Mouse (Mus musculus) intestine, embryonic 15.5 days (tissue): ENCODE data around the gene Twist1. TPM values are rescaled to one million over a fixed set of nuclear protein-coding genes. Genes with fewer than 3 reads are reported as not detected.

Experiments used
- ATAC-seq: fragments of 200-750 bp; cut with Nextera tagmentation; 2 replicates; pipeline ENCODE4 v1.8.0; 2017; ENCODE audit warnings: moderate TSS enrichment, moderate library complexity
- H3K27ac ChIP-seq: fragments of 300-500 bp; sonication (generic); 2 replicates; pipeline ENCODE4 v1.5.1; 2015; ENCODE audit warnings: mild to moderate bottlenecking, inconsistent platforms
- H3K27me3 ChIP-seq: fragments of 300-500 bp; sonication (generic); replicated peaks from 2 replicates; pipeline ENCODE4 v1.6.1; 2015; ENCODE audit warnings: inconsistent platforms
- H3K36me3 ChIP-seq: fragments of 300-500 bp; sonication (generic); 2 replicates; pipeline ENCODE4 v1.6.1; 2015; ENCODE audit warnings: inconsistent platforms
- H3K4me1 ChIP-seq: fragments of 300-500 bp; sonication (generic); replicated peaks from 2 replicates; pipeline ENCODE4 v1.6.1; 2015; ENCODE audit warnings: inconsistent platforms
- H3K4me2 ChIP-seq: fragments of 300-500 bp; sonication (generic); replicated peaks from 2 replicates; pipeline ENCODE4 v1.6.1; 2015; ENCODE audit warnings: mild to moderate bottlenecking, inconsistent platforms
- H3K4me3 ChIP-seq: fragments of 300-500 bp; sonication (generic); replicated peaks from 2 replicates; pipeline ENCODE4 v1.5.1; 2015; ENCODE audit warnings: inconsistent platforms
- H3K9ac ChIP-seq: fragments of 300-500 bp; sonication (generic); 2 replicates; pipeline ENCODE4 v1.6.1; 2015; ENCODE audit warnings: inconsistent platforms
- H3K9me3 ChIP-seq: fragments of 300-500 bp; sonication (generic); 2 replicates; pipeline ENCODE4 v1.6.1; 2016; ENCODE audit warnings: inconsistent platforms
- WGBS: fragments of 180-500 bp; shearing (Covaris S2); methylation state at CpG from one replicate; pipeline ENCODE4 v1.1.7; 2015; 5-methylcytosine and 5-hydroxymethylcytosine counted together
- polyA plus RNA-seq: library from polyadenylated mRNA; unstranded; fragments of >200 nt; fragmentation: Nextera tagmentation; extraction: Ambion mirVana; gene quantifications from 2 replicates; pipeline ENCODE4 v1.2.1, GENCODE M21; 2015

Gene Twist1
- polyA plus RNA-seq, 1 experiment from 2014 or later = 2.9 TPM

DNA sequence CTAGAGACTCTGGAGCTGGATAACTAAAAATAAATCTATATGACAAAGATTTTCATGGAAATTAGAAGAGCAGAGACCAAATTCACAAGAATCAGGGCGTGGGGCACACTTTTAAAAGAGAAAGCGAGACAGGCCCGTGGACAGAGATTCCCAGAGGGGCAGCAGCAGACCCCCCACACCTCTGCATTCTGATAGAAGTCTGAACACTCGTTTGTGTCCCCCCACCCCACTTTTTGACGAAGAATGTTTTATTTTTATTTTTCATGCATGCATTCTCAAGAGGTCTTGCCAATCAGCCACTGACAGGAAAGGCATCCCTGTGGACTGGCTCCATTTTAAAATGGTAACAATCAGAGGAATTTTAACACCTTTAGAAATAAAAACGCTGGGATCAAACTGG, 1.7 kb downstream of the Twist1 start:
- no peaks in the 10 kb centered on the region for H3K9me3 ChIP-seq
- 10% methylated on average over 6 of the region's 6 CpGs for WGBS
- peak overlapping the region; percentile 89 for H3K4me2 ChIP-seq
- no peaks in the 10 kb centered on the region for H3K36me3 ChIP-seq
- no peak overlapping the region for H3K27ac ChIP-seq
- H3K27me3 ChIP-seq = peaks cover 67% of the 10 kb centered on the region
- H3K4me1 ChIP-seq = peaks cover 12% of the 10 kb centered on the region
- H3K4me3 ChIP-seq = peak overlapping the region; percentile 60
- ATAC-seq = no peak
- H3K9ac ChIP-seq = no peak overlapping the region

DNA sequence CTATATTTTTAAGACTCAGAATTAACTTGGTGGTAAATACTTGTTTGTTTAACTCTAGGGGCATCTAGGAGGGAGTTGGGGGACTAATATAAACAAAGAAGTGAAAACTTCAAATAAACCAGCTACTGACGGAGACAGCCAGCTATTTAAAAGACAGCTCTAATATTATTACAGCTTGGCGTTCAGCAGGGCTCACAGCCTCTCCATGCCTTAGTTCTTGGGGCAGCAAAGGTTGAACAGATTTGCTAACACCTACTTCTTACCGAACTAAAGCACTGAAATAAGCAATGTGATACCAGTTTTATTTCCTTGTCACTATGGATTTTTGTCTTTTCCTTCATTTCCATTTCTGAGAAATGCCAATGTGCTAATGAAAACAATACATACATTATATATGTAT, 2.4 kb downstream of the Twist1 start:
- Histone ChIP-seq H3K27ac (no peak overlapping the region), H3K27me3 (peaks cover 68% of the 10 kb centered on the region), H3K4me3 (no peak overlapping the region), H3K36me3 (no peaks in the 10 kb centered on the region), H3K9ac (no peak overlapping the region), H3K4me2 (no peak overlapping the region), H3K9me3 (no peaks in the 10 kb centered on the region), H3K4me1 (peaks cover 12% of the 10 kb centered on the region)
- 11% methylated on average over 3 of the region's 3 CpGs for WGBS
- ATAC-seq = no peak

DNA sequence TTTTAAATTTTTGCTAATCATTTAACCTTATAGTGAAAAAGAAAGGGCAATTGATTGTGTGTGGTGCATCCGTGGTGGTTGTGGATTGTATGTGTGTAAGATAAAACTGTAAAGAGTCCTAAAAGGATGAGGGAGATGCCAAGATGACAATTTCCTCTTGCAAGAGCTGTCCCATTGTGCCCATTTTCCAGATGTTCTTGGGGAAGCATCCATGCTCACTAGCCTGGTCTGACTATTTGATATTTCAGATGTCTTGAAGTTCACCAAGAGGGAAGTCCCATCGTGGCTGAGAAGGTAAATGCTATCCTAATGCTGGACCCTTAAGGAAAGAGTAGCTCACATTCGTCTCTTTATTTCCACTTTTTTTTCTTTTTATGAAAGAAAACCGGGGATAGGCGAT, 3.5 kb downstream of the Twist1 start:
- H3K9ac ChIP-seq = no peak overlapping the region
- H3K27me3 ChIP-seq = peaks cover 66% of the 10 kb centered on the region
- H3K4me3 ChIP-seq = no peak overlapping the region
- peaks cover 12% of the 10 kb centered on the region for H3K4me1 ChIP-seq
- H3K36me3 ChIP-seq = no peaks in the 10 kb centered on the region
- no peak overlapping the region for H3K4me2 ChIP-seq
- 43% methylated on average over 5 of the region's 5 CpGs for WGBS
- ATAC-seq = no peak
- no peaks in the 10 kb centered on the region for H3K9me3 ChIP-seq
- no peak overlapping the region for H3K27ac ChIP-seq

DNA sequence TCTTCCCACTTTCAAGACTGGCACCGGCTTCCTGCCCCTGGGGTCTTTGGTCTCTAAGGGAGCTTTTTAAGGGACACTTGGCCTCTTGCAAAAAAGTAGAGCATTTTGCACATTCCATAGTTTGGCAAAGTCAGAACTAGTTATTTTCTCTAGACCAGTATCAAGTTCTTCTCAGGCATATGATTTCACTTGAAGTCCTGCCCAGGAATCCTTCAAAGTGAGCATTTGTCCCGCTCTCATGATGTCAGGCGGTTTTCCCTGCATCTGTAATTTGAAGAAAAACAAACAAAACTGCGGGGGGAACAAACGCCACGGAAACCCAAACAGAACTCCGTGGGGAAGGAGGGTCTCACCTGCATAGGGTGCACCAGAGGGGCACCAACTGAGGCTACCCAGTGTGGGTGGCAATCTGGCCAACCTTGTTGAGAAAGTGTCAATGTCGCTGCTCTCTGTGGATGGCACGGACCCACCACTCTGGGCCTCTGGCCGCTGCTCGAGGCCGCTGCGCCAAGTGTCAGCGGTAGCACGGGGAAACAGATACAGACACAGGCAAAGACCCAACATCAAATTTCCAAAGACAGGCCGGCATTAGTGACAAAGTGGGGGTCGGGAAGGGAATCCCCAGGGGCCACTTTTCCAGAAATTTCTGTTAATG, 4.8 kb downstream of the Twist1 start:
- Histone ChIP-seq H3K9me3 (no peaks in the 10 kb centered on the region), H3K27me3 (peaks cover 66% of the 10 kb centered on the region), H3K9ac (no peak overlapping the region), H3K4me2 (no peak overlapping the region), H3K4me3 (no peak overlapping the region), H3K27ac (no peak overlapping the region), H3K4me1 (peaks cover 14% of the 10 kb centered on the region), H3K36me3 (no peaks in the 10 kb centered on the region)
- 26% methylated on average over 17 of the region's 17 CpGs for WGBS
- ATAC-seq = no peak

DNA sequence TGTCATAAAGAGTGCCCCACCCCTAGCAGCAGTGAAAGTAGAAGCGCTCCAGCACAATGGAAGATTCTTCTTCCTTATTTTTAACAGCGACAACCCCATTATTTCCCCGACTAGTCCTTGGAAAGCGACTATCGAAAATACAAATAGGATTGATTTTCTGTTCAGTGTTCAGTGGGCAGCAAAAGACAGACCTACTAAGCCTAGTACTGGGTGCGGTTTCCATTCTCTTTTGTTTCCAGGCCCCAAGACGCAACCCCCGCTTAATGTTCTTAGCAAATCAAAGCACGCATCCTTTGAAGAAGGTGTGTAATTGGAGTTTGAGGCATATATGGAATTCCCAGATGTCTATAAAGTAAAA, 5.3 kb downstream of the Twist1 start:
- Histone ChIP-seq H3K27me3 (peaks cover 67% of the 10 kb centered on the region), H3K4me1 (peaks cover 15% of the 10 kb centered on the region)
- whole genome bisulfite sequencing = 32% methylated on average over 9 of the region's 9 CpGs

DNA sequence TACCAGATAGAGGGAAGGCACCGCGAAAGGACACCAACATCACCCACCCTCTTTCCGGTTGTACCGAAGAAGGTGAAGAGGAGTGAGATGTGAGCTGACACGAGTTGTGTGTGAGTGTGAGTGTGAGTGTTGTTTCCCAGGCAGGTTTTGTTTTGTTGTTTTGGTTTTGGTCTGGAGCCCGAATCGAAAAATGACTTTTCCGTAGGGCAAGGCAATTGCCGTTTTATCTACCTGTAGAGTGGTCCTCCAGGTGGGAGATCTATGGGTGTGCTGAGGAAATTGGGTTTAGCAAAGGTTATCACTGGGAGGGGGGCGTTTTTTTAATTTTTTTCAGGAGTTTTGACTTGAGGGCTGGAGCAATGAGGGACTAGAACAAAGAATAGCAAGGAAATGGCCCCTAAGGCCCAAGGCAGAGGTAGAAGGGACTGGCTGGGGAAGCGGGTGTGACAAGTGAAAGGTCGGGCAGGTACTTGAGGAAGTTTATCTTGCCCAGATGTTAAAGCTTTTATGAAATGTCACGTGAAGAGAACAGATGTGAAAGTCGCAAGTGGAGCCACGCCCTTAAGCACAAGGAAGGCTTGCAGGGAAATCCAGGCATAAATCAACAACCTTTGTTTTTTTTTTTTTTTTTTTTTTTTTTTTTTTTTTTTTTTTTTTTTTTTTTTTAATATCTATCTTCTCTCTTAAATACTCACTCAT, 6.3 kb downstream of the Twist1 start:
- no peak overlapping the region for H3K4me3 ChIP-seq
- no peaks in the 10 kb centered on the region for H3K9me3 ChIP-seq
- peaks cover 10% of the 10 kb centered on the region for H3K4me1 ChIP-seq
- ATAC-seq = no peak
- H3K27me3 ChIP-seq = peaks cover 67% of the 10 kb centered on the region
- 18% methylated on average over 15 of the region's 15 CpGs for WGBS
- H3K9ac ChIP-seq = no peak overlapping the region
- no peak overlapping the region for H3K27ac ChIP-seq
- no peak overlapping the region for H3K4me2 ChIP-seq
- no peaks in the 10 kb centered on the region for H3K36me3 ChIP-seq

More for the DNA sequence above, 5.3 kb downstream of the Twist1 start:
- no peak overlapping the region for H3K9ac ChIP-seq
- no peak overlapping the region for H3K27ac ChIP-seq
- H3K36me3 ChIP-seq = no peaks in the 10 kb centered on the region
- no peak overlapping the region for H3K4me3 ChIP-seq
- ATAC-seq = no peak
- no peak overlapping the region for H3K4me2 ChIP-seq
- H3K9me3 ChIP-seq = no peaks in the 10 kb centered on the region

DNA sequence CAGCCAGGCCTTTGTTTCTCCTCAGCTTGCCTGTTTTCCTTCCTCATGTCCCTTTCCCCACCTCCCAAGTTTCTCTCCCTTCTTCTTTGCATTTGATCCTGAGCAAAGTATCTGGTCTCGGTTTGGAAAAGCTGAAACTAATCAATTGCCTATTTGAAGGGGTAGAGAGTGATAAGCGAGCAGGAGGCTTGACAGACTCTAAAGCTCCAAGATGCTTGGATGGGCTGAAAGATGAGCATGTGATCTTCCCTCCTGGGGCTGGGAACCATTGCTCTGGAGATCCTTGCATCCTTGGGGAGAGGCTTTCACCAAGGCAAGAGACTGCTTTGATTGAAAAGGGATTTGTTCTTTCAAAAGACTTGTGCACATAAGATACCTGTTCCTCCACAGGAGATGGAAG, 7.0 kb downstream of the Twist1 start:
- no peak for ATAC-seq
- Histone ChIP-seq H3K27me3 (peaks cover 62% of the 10 kb centered on the region), H3K27ac (no peak overlapping the region), H3K4me1 (peaks cover 10% of the 10 kb centered on the region; the same call in 1 of the 2 replicates), H3K4me2 (no peak overlapping the region), H3K4me3 (no peak overlapping the region), H3K36me3 (no peaks in the 10 kb centered on the region), H3K9ac (no peak overlapping the region), H3K9me3 (no peaks in the 10 kb centered on the region)
- WGBS = 36% methylated on average over 2 of the region's 2 CpGs

DNA sequence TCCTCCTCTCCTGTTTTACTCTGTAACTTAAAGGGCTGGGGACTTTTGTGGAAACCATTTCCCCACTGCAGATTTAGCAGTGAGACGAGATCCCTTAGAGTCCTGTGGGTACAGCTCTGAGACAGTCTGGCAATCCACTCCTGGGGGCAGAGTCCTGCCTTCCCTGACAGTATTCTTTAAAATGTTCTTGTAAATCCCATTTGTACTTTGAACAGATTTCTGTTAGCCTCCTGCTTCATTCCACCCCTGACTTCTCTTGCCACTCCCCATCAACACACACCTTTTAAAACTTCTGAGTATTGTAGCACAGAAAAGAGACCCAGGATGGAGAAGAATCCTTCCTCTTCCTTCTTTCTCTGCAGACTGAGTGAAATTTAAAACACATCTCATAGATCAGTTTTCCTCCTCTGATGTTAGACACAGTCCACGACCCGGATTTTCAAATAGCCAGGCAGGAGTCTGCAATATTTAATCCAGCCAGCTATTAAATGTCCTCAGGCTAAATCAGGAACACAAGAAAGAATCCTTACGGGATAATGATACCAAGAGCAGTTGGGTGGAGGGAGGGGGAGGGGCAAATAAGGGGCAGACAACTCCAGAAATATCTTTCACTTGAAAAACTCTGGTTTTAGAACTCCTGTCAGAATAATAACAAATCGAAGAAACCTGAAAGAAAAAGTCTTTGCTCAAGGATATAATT, 8.3 kb downstream of the Twist1 start:
- H3K27ac ChIP-seq = no peak overlapping the region
- H3K4me2 ChIP-seq = no peak overlapping the region; the same call in 1 of the 2 replicates
- no peak overlapping the region for H3K9ac ChIP-seq
- no peaks in the 10 kb centered on the region for H3K36me3 ChIP-seq
- no peak for ATAC-seq
- 14% methylated on average over 5 of the region's 5 CpGs for WGBS
- H3K9me3 ChIP-seq = no peaks in the 10 kb centered on the region
- peaks cover 10% of the 10 kb centered on the region; the same call in 1 of the 2 replicates for H3K4me1 ChIP-seq
- peaks cover 67% of the 10 kb centered on the region for H3K27me3 ChIP-seq
- H3K4me3 ChIP-seq = no peak overlapping the region

DNA sequence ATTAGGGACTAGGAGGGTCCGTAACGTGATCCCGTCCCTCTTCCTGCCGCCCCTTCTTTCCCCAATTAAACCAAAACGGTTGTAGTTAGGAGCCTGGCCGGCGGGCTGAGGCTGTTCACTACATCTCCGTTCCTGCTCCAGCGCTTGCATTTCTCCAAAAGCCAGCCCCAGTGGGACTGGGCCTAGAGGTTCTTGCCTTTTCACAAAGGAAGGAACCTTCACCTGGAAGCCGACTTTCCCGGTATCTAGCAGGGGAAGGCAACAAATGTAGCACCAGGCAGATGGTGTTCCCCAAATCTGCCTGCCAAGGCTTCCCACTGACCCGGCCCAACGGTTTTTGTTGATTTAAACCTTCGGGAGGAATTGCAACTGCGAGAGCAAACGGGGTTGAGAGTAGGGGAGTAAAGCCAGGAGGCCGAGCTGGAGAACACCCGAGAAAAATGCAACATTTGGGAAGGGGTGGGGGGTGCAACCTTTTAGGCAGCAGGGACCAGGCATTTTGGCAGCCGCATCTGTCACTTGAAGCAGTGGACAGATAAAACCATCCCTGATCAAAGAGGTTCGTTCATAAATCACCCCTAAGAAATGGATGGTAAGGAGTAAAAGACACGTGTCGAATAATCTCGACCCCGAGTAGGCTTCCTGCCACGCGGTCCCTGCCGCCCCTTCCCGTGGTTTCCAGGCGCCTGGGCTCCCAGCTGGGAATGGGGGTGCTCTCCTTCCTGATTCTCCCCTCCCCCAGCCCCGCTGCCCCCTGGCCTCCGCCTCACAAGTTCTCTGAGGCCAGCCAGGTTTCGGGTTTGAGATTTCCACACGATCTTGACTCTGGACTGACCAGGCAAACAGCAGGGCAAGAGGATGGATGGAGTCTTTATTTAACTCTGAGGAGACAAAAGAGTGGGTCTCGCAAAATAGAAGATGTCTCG, 9.3 kb downstream of the Twist1 start:
- Histone ChIP-seq H3K27ac (no peak overlapping the region), H3K4me1 (peaks cover 10% of the 10 kb centered on the region; the same call in 1 of the 2 replicates), H3K27me3 (peaks cover 65% of the 10 kb centered on the region), H3K4me2 (peak overlapping the region; percentile 51), H3K36me3 (no peaks in the 10 kb centered on the region), H3K9me3 (no peaks in the 10 kb centered on the region), H3K4me3 (peak overlapping the region; percentile 15; the same call in 1 of the 2 replicates), H3K9ac (no peak overlapping the region)
- 1% methylated on average over 35 of the region's 35 CpGs for WGBS
- peak; percentile 39; the same call in 1 of the 2 replicates for ATAC-seq

DNA sequence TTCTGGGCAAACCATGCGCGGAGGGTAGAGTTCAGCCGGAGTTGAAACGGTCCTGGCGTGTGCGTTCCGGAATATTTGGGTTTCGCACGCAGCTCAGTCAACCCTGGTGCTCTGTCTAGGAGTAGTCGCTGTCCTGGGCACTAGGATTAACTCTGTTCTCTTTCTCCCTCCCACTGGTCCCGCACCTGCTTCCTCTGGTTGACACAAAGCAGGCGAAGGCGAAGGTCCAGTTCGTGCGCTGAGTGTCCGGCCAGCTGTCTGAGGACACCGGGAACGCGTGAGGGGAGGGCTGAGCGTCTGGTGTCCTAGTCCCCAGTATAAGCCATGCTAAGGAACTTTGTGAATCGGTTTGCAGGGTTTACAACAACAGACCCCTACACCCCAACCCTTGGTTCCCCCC, 10.0 kb downstream of the Twist1 start:
- no peak overlapping the region for H3K9ac ChIP-seq
- H3K27ac ChIP-seq = no peak overlapping the region
- no peaks in the 10 kb centered on the region for H3K36me3 ChIP-seq
- H3K9me3 ChIP-seq = no peaks in the 10 kb centered on the region
- H3K4me1 ChIP-seq = peaks cover 10% of the 10 kb centered on the region; the same call in 1 of the 2 replicates
- peak overlapping the region; percentile 51 for H3K4me2 ChIP-seq
- peak; percentile 49; the same call in 1 of the 2 replicates for ATAC-seq
- H3K4me3 ChIP-seq = peak overlapping the region; percentile 16; the same call in 1 of the 2 replicates
- 2% methylated on average over 21 of the region's 21 CpGs for WGBS
- H3K27me3 ChIP-seq = peaks cover 57% of the 10 kb centered on the region

DNA sequence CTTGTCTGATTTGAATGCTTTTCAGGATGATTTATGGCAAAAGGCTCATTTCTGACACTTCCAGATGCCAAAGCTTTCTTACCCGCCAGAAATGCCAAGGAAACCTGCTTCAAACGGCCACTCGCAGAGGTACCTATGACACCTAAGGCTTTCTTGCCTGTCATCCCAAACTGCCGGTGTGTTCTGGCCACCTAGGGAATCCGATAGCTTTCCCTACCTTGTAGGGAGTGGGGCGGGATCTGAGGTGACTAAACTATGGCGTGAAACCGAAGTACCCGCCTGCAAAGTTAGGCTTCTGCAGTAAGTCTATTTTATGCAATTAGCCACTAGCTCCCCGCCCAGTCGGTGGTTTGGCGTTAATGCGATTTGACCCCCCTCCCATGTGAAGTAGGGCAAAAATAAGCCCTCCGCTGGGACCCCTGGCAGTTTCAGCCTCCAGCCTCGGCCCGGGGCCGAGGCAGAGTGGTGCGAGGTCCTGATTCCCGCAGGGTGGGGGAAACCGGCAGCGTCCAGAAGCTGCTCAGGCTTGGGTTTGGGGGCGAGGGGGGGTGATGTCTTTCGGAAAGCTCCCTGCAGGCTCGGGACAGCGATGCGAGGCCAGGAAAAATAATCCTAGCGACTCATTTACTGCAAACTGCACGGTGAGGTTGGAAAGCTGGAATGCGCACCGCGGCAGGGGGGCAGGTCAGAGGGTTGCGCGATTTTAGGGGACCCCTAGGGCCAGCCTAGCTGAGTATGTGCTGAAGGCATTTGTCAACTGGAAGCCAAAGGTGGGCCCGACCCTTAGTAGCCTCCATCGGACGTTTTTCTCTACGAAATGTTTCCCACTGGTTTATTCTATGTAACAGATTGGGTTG, 10.8 kb downstream of the Twist1 start:
- 0 out of 2 replicates have a peak overlapping the region, but pooled peaks have one; percentile 9 for H3K4me3 ChIP-seq
- peaks cover 52% of the 10 kb centered on the region for H3K27me3 ChIP-seq
- peaks cover 10% of the 10 kb centered on the region; the same call in 1 of the 2 replicates for H3K4me1 ChIP-seq
- H3K36me3 ChIP-seq = no peaks in the 10 kb centered on the region
- no peak overlapping the region for H3K27ac ChIP-seq
- peak overlapping the region; percentile 51 for H3K4me2 ChIP-seq
- 4% methylated on average over 37 of the region's 37 CpGs for WGBS
- H3K9me3 ChIP-seq = no peaks in the 10 kb centered on the region
- H3K9ac ChIP-seq = no peak overlapping the region
- ATAC-seq = no peak
